Mouse (Mus musculus): ENCODE data around the gene Ndst2. TPM values are rescaled to one million over a fixed set of nuclear protein-coding genes. Genes with fewer than 3 reads are reported as not detected.
A peak's percentile ranks its signal among the peaks of the same experiment; 100 is the strongest.

Gene Ndst2
- polyA plus RNA-seq, 1 experiment from 2014 or later = 12.6 TPM

DNA sequence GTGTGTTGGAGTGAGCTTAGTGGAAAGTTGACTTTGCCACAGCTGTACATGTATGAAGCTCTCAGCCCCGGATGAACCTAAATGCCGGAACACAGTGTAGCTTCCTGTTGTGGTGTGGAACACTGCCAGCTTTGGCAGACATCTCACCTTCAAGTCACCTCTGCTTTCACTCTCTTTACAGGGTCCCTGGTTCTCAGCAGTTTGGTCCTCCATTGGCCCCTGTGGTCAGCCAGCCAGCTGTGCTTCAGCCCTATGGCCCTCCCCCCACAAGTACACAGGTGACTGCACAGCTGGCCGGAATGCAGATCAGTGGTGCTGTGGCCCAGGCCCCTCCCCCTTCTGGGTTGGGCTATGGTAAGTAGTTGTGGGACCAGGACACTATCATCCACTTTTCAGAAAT, 51.9 kb downstream of the Ndst2 start:
- peaks cover 87% of the 10 kb centered on the region for H3K36me3 ChIP-seq (replicated peaks; ENCODE audit: insufficient read depth, low read length)
- H3K4me1 ChIP-seq (ENCODE audit: insufficient read depth) = peaks cover 10% of the 10 kb centered on the region; the same call in 1 of the 2 replicates
- no peak overlapping the region for H3K9ac ChIP-seq (replicated peaks)
- WGBS (ENCODE audit: insufficient replicate concordance) = 39% methylated on average over 3 of the region's 3 CpGs
- no peaks in the 10 kb centered on the region for H3K27me3 ChIP-seq (ENCODE audit: insufficient read depth, low read length)
- ATAC-seq (peak; percentile 81), DNase-seq (peak; percentile 47)
- no peak overlapping the region for H3K4me3 ChIP-seq (ENCODE audit: low read depth, low read length)
- no peaks in the 10 kb centered on the region for H3K9me3 ChIP-seq (ENCODE audit: low read length)
- peak overlapping the region; percentile 57; the same call in 1 of the 2 replicates for H3K27ac ChIP-seq (ENCODE audit: low read depth)
- no peak for TF ChIP-seq CTCF (IDR thresholded peaks at IDR 0.05; ENCODE audit: low read depth)
- TF ChIP-seq EP300 (IDR thresholded peaks at IDR 0.05; ENCODE audit: low read depth) = no peak
- no peak overlapping the region for H3K4me2 ChIP-seq (ENCODE audit: low read depth, low read length)

- no peak overlapping the region for H3K9ac ChIP-seq (replicated peaks)
- H3K4me2 ChIP-seq (ENCODE audit: low read depth, low read length) = no peak overlapping the region
- no peak for ATAC-seq
- peaks cover 87% of the 10 kb centered on the region for H3K36me3 ChIP-seq (replicated peaks; ENCODE audit: insufficient read depth, low read length)
- WGBS (ENCODE audit: insufficient replicate concordance) = 70% methylated on average over 2 of the region's 2 CpGs
- peak overlapping the region; percentile 57; the same call in 1 of the 2 replicates for H3K27ac ChIP-seq (ENCODE audit: low read depth)
- no peak overlapping the region for H3K4me3 ChIP-seq (ENCODE audit: low read depth, low read length)
- TF ChIP-seq CTCF (IDR thresholded peaks at IDR 0.05; ENCODE audit: low read depth) (no peak), EP300 (IDR thresholded peaks at IDR 0.05; ENCODE audit: low read depth) (no peak)
- H3K4me1 ChIP-seq (ENCODE audit: insufficient read depth) = peaks cover 10% of the 10 kb centered on the region; the same call in 1 of the 2 replicates
- H3K27me3 ChIP-seq (ENCODE audit: insufficient read depth, low read length) = no peaks in the 10 kb centered on the region
- H3K9me3 ChIP-seq (ENCODE audit: low read length) = no peaks in the 10 kb centered on the region
- DNase-seq = no peak
Observed at GRCm38 (mm10) chr14:20681742-20682141, 52.6 kb downstream of the Ndst2 start.

DNA sequence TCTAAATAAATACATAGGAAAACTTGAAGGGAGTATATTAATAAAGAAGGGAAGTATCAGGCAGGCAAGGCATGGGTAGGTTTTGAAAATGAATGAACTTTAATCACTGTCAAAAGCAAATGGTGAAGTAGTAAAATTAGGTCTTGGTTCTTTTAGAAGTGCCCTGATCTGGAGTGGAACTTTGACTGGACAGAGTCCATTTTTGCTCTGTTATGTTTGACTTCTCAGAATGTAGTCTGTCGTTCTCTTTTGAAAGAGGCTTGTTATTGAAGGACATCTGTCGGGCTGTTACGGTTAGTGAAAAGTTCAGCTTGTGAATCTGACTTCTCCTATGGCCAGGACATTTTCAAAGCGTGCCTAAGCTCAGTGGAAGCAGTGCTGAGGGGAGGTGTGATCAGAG, 56.5 kb downstream of the Ndst2 start:
- H3K36me3 ChIP-seq (replicated peaks; ENCODE audit: insufficient read depth, low read length) = peaks cover 60% of the 10 kb centered on the region
- no peak overlapping the region for H3K9ac ChIP-seq (replicated peaks)
- H3K27me3 ChIP-seq (ENCODE audit: insufficient read depth, low read length) = no peaks in the 10 kb centered on the region
- H3K4me3 ChIP-seq (ENCODE audit: low read depth, low read length) = no peak overlapping the region
- no peaks in the 10 kb centered on the region for H3K9me3 ChIP-seq (ENCODE audit: low read length)
- DNase-seq = no peak
- H3K4me1 ChIP-seq (ENCODE audit: insufficient read depth) = peaks cover 24% of the 10 kb centered on the region
- no peak overlapping the region for H3K4me2 ChIP-seq (ENCODE audit: low read depth, low read length)
- no peak for ATAC-seq
- TF ChIP-seq EP300 (IDR thresholded peaks at IDR 0.05; ENCODE audit: low read depth) (no peak), CTCF (IDR thresholded peaks at IDR 0.05; ENCODE audit: low read depth) (no peak)
- WGBS (ENCODE audit: insufficient replicate concordance) = 72% methylated on average over 4 of the region's 4 CpGs
- peak overlapping the region; percentile 66 for H3K27ac ChIP-seq (ENCODE audit: low read depth)

- H3K4me2 ChIP-seq (ENCODE audit: low read depth, low read length) = peak within 1 kb of the TSS; percentile 70
- H3K9ac ChIP-seq (replicated peaks) = peak within 1 kb of the TSS; percentile 92
- peak; percentile 100 for DNase-seq
- peak within 1 kb of the TSS; percentile 94 for H3K4me3 ChIP-seq (ENCODE audit: low read depth, low read length)
- peaks cover 14% of the 10 kb centered on the region for H3K4me1 ChIP-seq (ENCODE audit: insufficient read depth)
- WGBS (ENCODE audit: insufficient replicate concordance) = under 1% methylated on average over 43 of the region's 43 CpGs
- H3K27ac ChIP-seq (ENCODE audit: low read depth) = peak within 1 kb of the TSS; percentile 99
- no peak for TF ChIP-seq CTCF (IDR thresholded peaks at IDR 0.05; ENCODE audit: low read depth)
- TF ChIP-seq EP300 (IDR thresholded peaks at IDR 0.05; ENCODE audit: low read depth) = peak; percentile 52; the same call in 1 of the 2 replicates
- H3K27me3 ChIP-seq (ENCODE audit: insufficient read depth, low read length) = no peaks in the 10 kb centered on the region
- peaks cover 24% of the 10 kb centered on the region for H3K36me3 ChIP-seq (replicated peaks; ENCODE audit: insufficient read depth, low read length)
- ATAC-seq = peak; percentile 94
- no peaks in the 10 kb centered on the region for H3K9me3 ChIP-seq (ENCODE audit: low read length)
Observed at GRCm38 (mm10) chr14:20674064-20674833, 60.1 kb downstream of the Ndst2 start, which contains the start of gene Sec24c. TSS of gene Sec24c (plus strand) at chr14:20674308.

DNA sequence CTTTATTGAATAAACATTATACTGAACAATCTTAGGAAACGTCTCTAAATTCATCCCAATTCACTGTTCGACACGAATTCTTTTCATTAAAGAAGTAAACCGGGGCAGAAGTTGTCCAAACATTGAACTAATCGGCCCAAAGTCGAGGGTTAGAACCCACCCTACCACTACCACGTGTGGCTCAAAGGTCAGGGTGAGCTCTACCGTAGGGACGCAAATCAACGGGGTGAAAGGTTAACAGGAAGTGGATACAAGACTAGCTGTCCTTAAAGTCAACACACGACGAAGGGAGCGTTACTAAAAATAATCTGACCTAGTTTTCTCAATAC, 60.7 kb downstream of the Ndst2 start:
- H3K27me3 ChIP-seq (ENCODE audit: insufficient read depth, low read length) = no peaks in the 10 kb centered on the region
- peak overlapping the region; percentile 35; the same call in 1 of the 2 replicates for H3K9ac ChIP-seq (replicated peaks)
- peak overlapping the region; percentile 70 for H3K4me2 ChIP-seq (ENCODE audit: low read depth, low read length)
- DNase-seq (peak; percentile 71), ATAC-seq (peak; percentile 81)
- H3K9me3 ChIP-seq (ENCODE audit: low read length) = no peaks in the 10 kb centered on the region
- peaks cover 14% of the 10 kb centered on the region for H3K4me1 ChIP-seq (ENCODE audit: insufficient read depth)
- H3K27ac ChIP-seq (ENCODE audit: low read depth) = peak overlapping the region; percentile 99
- peaks cover 20% of the 10 kb centered on the region for H3K36me3 ChIP-seq (replicated peaks; ENCODE audit: insufficient read depth, low read length)
- WGBS (ENCODE audit: insufficient replicate concordance) = 6% methylated on average over 13 of the region's 13 CpGs
- H3K4me3 ChIP-seq (ENCODE audit: low read depth, low read length) = peak overlapping the region; percentile 94
- TF ChIP-seq CTCF (IDR thresholded peaks at IDR 0.05; ENCODE audit: low read depth) (no peak), EP300 (IDR thresholded peaks at IDR 0.05; ENCODE audit: low read depth) (peak; percentile 63)

Small RNA genes lying within 50 kb of the gene (microRNA-seq; reads per million reads assigned to microRNA genes)
- gene Mir6946 = 4.1 reads per million, percentile 3 among the genes with 10 or more reads in this experiment

Other genes starting within 250 kb of the Ndst2 start
- 0.40 and 0.41 TPM in 2 replicates for gene Mss51, start 237.7 kb downstream of the Ndst2 start, polyA plus RNA-seq (2015; fragmentation: Nextera tagmentation; extraction: Ambion mirVana)
- gene Ppp3cb, start 188.0 kb downstream of the Ndst2 start, polyA plus RNA-seq (2015; fragmentation: Nextera tagmentation; extraction: Ambion mirVana) = 13.6 and 14.9 TPM in 2 replicates
- 0.44 and 0.58 TPM in 2 replicates for gene Usp54, start 93.5 kb downstream of the Ndst2 start, polyA plus RNA-seq (2015; fragmentation: Nextera tagmentation; extraction: Ambion mirVana)
- gene Myoz1, start 78.0 kb downstream of the Ndst2 start, polyA plus RNA-seq (2015; fragmentation: Nextera tagmentation; extraction: Ambion mirVana) = 0.41 and 8.8 TPM in 2 replicates
- gene Synpo2l, start 66.2 kb downstream of the Ndst2 start, polyA plus RNA-seq (2015; fragmentation: Nextera tagmentation; extraction: Ambion mirVana) = 0.05 and 0.38 TPM in 2 replicates
- 30.8 and 31.3 TPM in 2 replicates for gene Sec24c, start 60.3 kb downstream of the Ndst2 start, polyA plus RNA-seq (2015; fragmentation: Nextera tagmentation; extraction: Ambion mirVana)
- gene Fut11, start 39.6 kb downstream of the Ndst2 start, polyA plus RNA-seq (2015; fragmentation: Nextera tagmentation; extraction: Ambion mirVana) = 4.4 and 5.1 TPM in 2 replicates
- gene Chchd1, start 31.6 kb downstream of the Ndst2 start, polyA plus RNA-seq (2015; fragmentation: Nextera tagmentation; extraction: Ambion mirVana) = 88.5 and 91.7 TPM in 2 replicates
- gene Zswim8, start 27.0 kb downstream of the Ndst2 start, polyA plus RNA-seq (2015; fragmentation: Nextera tagmentation; extraction: Ambion mirVana) = 5.3 and 6.4 TPM in 2 replicates
- gene Camk2g, start 59.5 kb upstream of the Ndst2 start, polyA plus RNA-seq (2015; fragmentation: Nextera tagmentation; extraction: Ambion mirVana) = 6.6 and 7.2 TPM in 2 replicates
- gene Plau, start 102.1 kb upstream of the Ndst2 start, polyA plus RNA-seq (2015; fragmentation: Nextera tagmentation; extraction: Ambion mirVana) = 0.83 and 0.84 TPM in 2 replicates
- 9.3 and 11.6 TPM in 2 replicates for gene Vcl, start 194.8 kb upstream of the Ndst2 start, polyA plus RNA-seq (2015; fragmentation: Nextera tagmentation; extraction: Ambion mirVana)

Data from liver, postnatal 0 days (tissue).